Mouse (Mus musculus) lung, postnatal 25 days (tissue): Measurements from ENCODE around the gene Zmiz1.

Experiments
- DNase-seq: peaks from one replicate; pipeline ENCODE4 v3.0.0; 2022; ENCODE audit warnings: low spot score

The Zmiz1 gene

GRCm38 (mm10) chr14:25646161-25646621 is 187.2 kb downstream of the Zmiz1 start:
- DNase-seq: peak; percentile 85

- DNase-seq: no peak
These were observed 192.1 kb downstream of the Zmiz1 start for GRCm38 (mm10) chr14:25651131-25651530.

- no peak for DNase-seq
These were observed 192.9 kb downstream of the Zmiz1 start for GRCm38 (mm10) chr14:25651905-25652304.

GRCm38 (mm10) chr14:25654401-25655197 is 195.6 kb downstream of the Zmiz1 start:
- DNase-seq: no peak

- DNase-seq: no peak
These were observed 201.7 kb downstream of the Zmiz1 start for GRCm38 (mm10) chr14:25660661-25661060.

- DNase-seq: no peak
These were observed 202.4 kb downstream of the Zmiz1 start for GRCm38 (mm10) chr14:25661185-25661920.

- no peak for DNase-seq
These were observed 204.8 kb downstream of the Zmiz1 start for GRCm38 (mm10) chr14:25663649-25664309.

GRCm38 (mm10) chr14:25664310-25664695 is 205.3 kb downstream of the Zmiz1 start:
- no peak for DNase-seq

- no peak for DNase-seq
These were observed 206.5 kb downstream of the Zmiz1 start for GRCm38 (mm10) chr14:25665314-25665970.

GRCm38 (mm10) chr14:25666668-25667376 is 207.8 kb downstream of the Zmiz1 start:
- DNase-seq: no peak

GRCm38 (mm10) chr14:25667587-25667986 is 208.6 kb downstream of the Zmiz1 start:
- DNase-seq: no peak

- no peak for DNase-seq
These were observed 220.6 kb downstream of the Zmiz1 start for GRCm38 (mm10) chr14:25679625-25680024.

GRCm38 (mm10) chr14:25682020-25682419 is 223.0 kb downstream of the Zmiz1 start:
- no peak for DNase-seq

- DNase-seq: no peak
These were observed 227.4 kb downstream of the Zmiz1 start for GRCm38 (mm10) chr14:25686216-25686945.

- DNase-seq: no peak
These were observed 228.3 kb downstream of the Zmiz1 start for GRCm38 (mm10) chr14:25686983-25687901.

- DNase-seq: no peak
These were observed 234.4 kb downstream of the Zmiz1 start for GRCm38 (mm10) chr14:25693271-25693887.

GRCm38 (mm10) chr14:25693888-25694568 is 235.0 kb downstream of the Zmiz1 start, which contains the start of gene Ppif:
Gene Ppif, plus strand, starts transcription at chr14:25694154.
- DNase-seq: peak; percentile 95

GRCm38 (mm10) chr14:25694569-25694897 is 235.5 kb downstream of the Zmiz1 start:
- no peak for DNase-seq

GRCm38 (mm10) chr14:25695059-25695458 is 236.1 kb downstream of the Zmiz1 start:
- DNase-seq: no peak
